Mouse (Mus musculus) naive thymus-derived CD4-positive, alpha-beta T cell, adult 2 months (primary cell): ENCODE results near the gene Dpy19l1.

Experiments used
- DNase-seq: peaks from one replicate; pipeline ENCODE4 v3.0.0-alpha.2; 2011; ENCODE audit warnings: low read depth

The Dpy19l1 gene

GRCm38 (mm10) chr9:24470166-24470565 is 32.8 kb downstream of the Dpy19l1 start:
- no peak for DNase-seq

- DNase-seq = no peak
Observed at GRCm38 (mm10) chr9:24467186-24467585, 35.8 kb downstream of the Dpy19l1 start.

- no peak for DNase-seq
Observed at GRCm38 (mm10) chr9:24466649-24467048, 36.3 kb downstream of the Dpy19l1 start.

GRCm38 (mm10) chr9:24461379-24461961 is 41.5 kb downstream of the Dpy19l1 start:
- no peak for DNase-seq

- no peak for DNase-seq
Observed at GRCm38 (mm10) chr9:24453833-24454232, 49.1 kb downstream of the Dpy19l1 start.

GRCm38 (mm10) chr9:24450976-24451375 is 52.0 kb downstream of the Dpy19l1 start:
- no peak for DNase-seq

GRCm38 (mm10) chr9:24450524-24450923 is 52.4 kb downstream of the Dpy19l1 start:
- DNase-seq = no peak

GRCm38 (mm10) chr9:24434901-24435300 is 68.0 kb downstream of the Dpy19l1 start:
- no peak for DNase-seq

- DNase-seq = no peak
Observed at GRCm38 (mm10) chr9:24429721-24430120, 73.2 kb downstream of the Dpy19l1 start.

- no peak for DNase-seq
Observed at GRCm38 (mm10) chr9:24425679-24426078, 77.3 kb downstream of the Dpy19l1 start.

- no peak for DNase-seq
Observed at GRCm38 (mm10) chr9:24423241-24423640, 79.7 kb downstream of the Dpy19l1 start.

- DNase-seq = no peak
Observed at GRCm38 (mm10) chr9:24421888-24422287, 81.1 kb downstream of the Dpy19l1 start.

- DNase-seq = no peak
Observed at GRCm38 (mm10) chr9:24421221-24421620, 81.7 kb downstream of the Dpy19l1 start.

GRCm38 (mm10) chr9:24420144-24420543 is 82.8 kb downstream of the Dpy19l1 start:
- no peak for DNase-seq

- no peak for DNase-seq
Observed at GRCm38 (mm10) chr9:24418281-24418680, 84.7 kb downstream of the Dpy19l1 start.

- DNase-seq = no peak
Observed at GRCm38 (mm10) chr9:24411483-24411882, 91.5 kb downstream of the Dpy19l1 start.

GRCm38 (mm10) chr9:24410439-24410838 is 92.5 kb downstream of the Dpy19l1 start:
- DNase-seq = no peak

- DNase-seq = no peak
Observed at GRCm38 (mm10) chr9:24407992-24408391, 94.9 kb downstream of the Dpy19l1 start.

- DNase-seq = no peak
Observed at GRCm38 (mm10) chr9:24394146-24394545, 108.8 kb downstream of the Dpy19l1 start.

- no peak for DNase-seq
Observed at GRCm38 (mm10) chr9:24390807-24391370, 112.1 kb downstream of the Dpy19l1 start.

GRCm38 (mm10) chr9:24387230-24387629 is 115.7 kb downstream of the Dpy19l1 start:
- DNase-seq = no peak

- DNase-seq = no peak
Observed at GRCm38 (mm10) chr9:24379321-24379720, 123.6 kb downstream of the Dpy19l1 start.

GRCm38 (mm10) chr9:24378848-24379247 is 124.1 kb downstream of the Dpy19l1 start:
- DNase-seq = no peak
